Mouse (Mus musculus) midbrain, embryonic 16.5 days (tissue): ENCODE measurements at regions not wholly inside any gene's neighbourhood (a gene's known extent, or its start where the extent isn't known, plus 50 kb on each side); places are given as distances from the start of the nearest gene placed in this dataset.

ENCODE experiments used
- ATAC-seq: fragments of 200-750 bp; cut with Nextera tagmentation; 2 replicates; pipeline ENCODE4 v1.8.0; 2017; ENCODE audit warnings: moderate TSS enrichment
- H3K27ac ChIP-seq: fragments of 300-500 bp; sonication (generic); 2 replicates; pipeline ENCODE4 v1.5.1; 2014; ENCODE audit warnings: mild to moderate bottlenecking, low read length, mixed read lengths
- H3K27me3 ChIP-seq: fragments of 300-500 bp; sonication (generic); 2 replicates; pipeline ENCODE4 v1.6.1; 2014; ENCODE audit warnings: low read depth, low read length, mixed read lengths; ENCODE audit not compliant: control insufficient read depth, insufficient read depth
- H3K36me3 ChIP-seq: fragments of 300-500 bp; sonication (generic); 2 replicates; pipeline ENCODE4 v1.6.1; 2014; ENCODE audit warnings: mild to moderate bottlenecking, low read length, moderate library complexity, mixed read lengths; ENCODE audit not compliant: control insufficient read depth, insufficient read depth
- H3K4me1 ChIP-seq: fragments of 300-500 bp; sonication (generic); 2 replicates; pipeline ENCODE4 v1.6.1; 2014; ENCODE audit warnings: mild to moderate bottlenecking, low read length, mixed read lengths; ENCODE audit not compliant: control insufficient read depth, insufficient read depth
- H3K4me2 ChIP-seq: fragments of 300-500 bp; sonication (generic); 2 replicates; pipeline ENCODE4 v1.6.1; 2014; ENCODE audit warnings: mild to moderate bottlenecking, low read length, mixed read lengths
- H3K4me3 ChIP-seq: fragments of 300-500 bp; sonication (generic); 2 replicates; pipeline ENCODE4 v1.5.1; 2014; ENCODE audit warnings: low read depth, mild to moderate bottlenecking, low read length, moderate library complexity, mixed read lengths
- H3K9ac ChIP-seq: fragments of 300-500 bp; sonication (generic); 2 replicates; pipeline ENCODE4 v1.6.1; 2014; ENCODE audit warnings: low read depth, low read length, mixed read lengths
- H3K9me3 ChIP-seq: fragments of 300-500 bp; sonication (generic); replicated peaks from 2 replicates; pipeline ENCODE4 v1.6.1; 2014; ENCODE audit warnings: mild to moderate bottlenecking, low read length, mixed read lengths; ENCODE audit not compliant: control insufficient read depth, poor library complexity, severe bottlenecking
- WGBS: fragments of 180-500 bp; shearing (Covaris S2); extraction: QIAGEN DNeasy Blood & Tissue Kit; methylation state at CpG from one replicate; pipeline ENCODE4 v1.1.7; 2014; 5-methylcytosine and 5-hydroxymethylcytosine counted together

- ATAC-seq = no peak
- no peaks in the 10 kb centered on the region for H3K4me1 ChIP-seq
- WGBS = 89% methylated on average over 8 of the region's 8 CpGs
- H3K4me3 ChIP-seq = no peak overlapping the region
- no peaks in the 10 kb centered on the region for H3K9me3 ChIP-seq
- H3K27ac ChIP-seq = no peak overlapping the region
- no peaks in the 10 kb centered on the region for H3K36me3 ChIP-seq
- H3K9ac ChIP-seq = no peak overlapping the region
- no peaks in the 10 kb centered on the region for H3K27me3 ChIP-seq
- H3K4me2 ChIP-seq = no peak overlapping the region
These were observed 116.6 kb downstream of the Sec23ip start for GRCm38 (mm10) chr7:128861376-128861775.

- ATAC-seq = no peak
- H3K4me3 ChIP-seq = no peak overlapping the region
These were observed 124.1 kb downstream of the Sec23ip start for GRCm38 (mm10) chr7:128868799-128869198.

DNA sequence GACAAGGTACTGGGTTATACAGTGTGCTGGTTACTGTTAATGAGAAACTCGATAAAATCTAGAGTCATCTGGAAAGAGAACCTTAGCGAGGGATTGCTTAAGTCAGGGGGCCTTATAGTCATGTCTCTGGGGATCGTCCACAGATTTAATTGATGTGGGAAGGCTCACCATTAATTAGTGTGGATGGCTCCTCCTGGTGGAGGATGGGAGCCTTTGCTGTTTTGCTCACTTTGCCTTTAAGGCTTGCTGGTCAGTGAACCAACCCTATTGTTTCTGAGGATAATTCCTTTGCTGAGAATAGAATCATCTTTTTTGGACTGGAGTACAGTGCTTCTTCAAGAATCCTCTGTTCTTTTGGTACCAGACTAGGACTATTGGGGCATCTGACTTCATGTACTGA, 139.3 kb downstream of the Sec23ip start:
- no peak overlapping the region for H3K4me2 ChIP-seq
- H3K27me3 ChIP-seq = no peaks in the 10 kb centered on the region
- no peak for ATAC-seq
- H3K27ac ChIP-seq = no peak overlapping the region
- 68% methylated on average over 3 of the region's 3 CpGs for WGBS
- no peak overlapping the region for H3K9ac ChIP-seq
- H3K4me1 ChIP-seq = no peaks in the 10 kb centered on the region
- 0 out of 2 replicates have a peak, but pooled peaks cover 5% of the 10 kb centered on the region for H3K9me3 ChIP-seq
- H3K36me3 ChIP-seq = no peaks in the 10 kb centered on the region
- H3K4me3 ChIP-seq = no peak overlapping the region

More at GRCm38 (mm10) chr7:128868799-128869198, 124.1 kb downstream of the Sec23ip start:
- WGBS = 79% methylated on average over 2 of the region's 2 CpGs
- no peak overlapping the region for H3K27ac ChIP-seq
- no peaks in the 10 kb centered on the region for H3K36me3 ChIP-seq
- no peaks in the 10 kb centered on the region for H3K9me3 ChIP-seq
- no peak overlapping the region for H3K9ac ChIP-seq
- H3K4me1 ChIP-seq = no peaks in the 10 kb centered on the region
- H3K27me3 ChIP-seq = no peaks in the 10 kb centered on the region
- no peak overlapping the region for H3K4me2 ChIP-seq

- H3K36me3 ChIP-seq = no peaks in the 10 kb centered on the region
- H3K9me3 ChIP-seq = 0 out of 2 replicates have a peak, but pooled peaks cover 5% of the 10 kb centered on the region
- H3K4me2 ChIP-seq = no peak overlapping the region
- ATAC-seq = no peak
- no peaks in the 10 kb centered on the region for H3K27me3 ChIP-seq
- H3K4me3 ChIP-seq = no peak overlapping the region
- H3K4me1 ChIP-seq = no peaks in the 10 kb centered on the region
- H3K27ac ChIP-seq = no peak overlapping the region
- 48% methylated on average over 4 of the region's 4 CpGs for WGBS
- no peak overlapping the region for H3K9ac ChIP-seq
These were observed 140.8 kb downstream of the Sec23ip start for GRCm38 (mm10) chr7:128885551-128885950.

DNA sequence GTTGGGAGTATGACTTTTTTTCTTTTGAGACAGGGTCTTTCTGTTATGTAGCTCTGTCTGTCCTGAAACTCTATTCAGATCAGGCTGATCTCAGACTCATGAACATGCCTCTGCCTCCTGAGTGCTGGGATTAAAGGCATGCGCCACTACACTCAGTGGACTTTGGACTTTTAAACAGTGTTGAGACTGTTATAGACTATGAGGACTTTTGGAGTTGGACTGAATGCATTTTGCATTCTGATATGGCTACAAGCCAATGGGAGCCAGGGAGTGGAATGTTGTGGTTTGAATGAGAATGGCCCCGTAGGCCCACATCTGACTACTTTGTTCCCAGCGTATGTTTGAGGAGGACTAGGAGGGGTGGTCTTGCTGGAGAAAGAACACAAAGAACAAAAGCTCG, 165.4 kb downstream of the Sec23ip start:
- Histone ChIP-seq H3K4me2 (no peak overlapping the region), H3K4me1 (no peaks in the 10 kb centered on the region), H3K9me3 (no peaks in the 10 kb centered on the region), H3K4me3 (no peak overlapping the region), H3K9ac (no peak overlapping the region), H3K27ac (no peak overlapping the region), H3K36me3 (no peaks in the 10 kb centered on the region), H3K27me3 (no peaks in the 10 kb centered on the region)
- WGBS = 87% methylated on average over 4 of the region's 4 CpGs
- ATAC-seq = no peak

DNA sequence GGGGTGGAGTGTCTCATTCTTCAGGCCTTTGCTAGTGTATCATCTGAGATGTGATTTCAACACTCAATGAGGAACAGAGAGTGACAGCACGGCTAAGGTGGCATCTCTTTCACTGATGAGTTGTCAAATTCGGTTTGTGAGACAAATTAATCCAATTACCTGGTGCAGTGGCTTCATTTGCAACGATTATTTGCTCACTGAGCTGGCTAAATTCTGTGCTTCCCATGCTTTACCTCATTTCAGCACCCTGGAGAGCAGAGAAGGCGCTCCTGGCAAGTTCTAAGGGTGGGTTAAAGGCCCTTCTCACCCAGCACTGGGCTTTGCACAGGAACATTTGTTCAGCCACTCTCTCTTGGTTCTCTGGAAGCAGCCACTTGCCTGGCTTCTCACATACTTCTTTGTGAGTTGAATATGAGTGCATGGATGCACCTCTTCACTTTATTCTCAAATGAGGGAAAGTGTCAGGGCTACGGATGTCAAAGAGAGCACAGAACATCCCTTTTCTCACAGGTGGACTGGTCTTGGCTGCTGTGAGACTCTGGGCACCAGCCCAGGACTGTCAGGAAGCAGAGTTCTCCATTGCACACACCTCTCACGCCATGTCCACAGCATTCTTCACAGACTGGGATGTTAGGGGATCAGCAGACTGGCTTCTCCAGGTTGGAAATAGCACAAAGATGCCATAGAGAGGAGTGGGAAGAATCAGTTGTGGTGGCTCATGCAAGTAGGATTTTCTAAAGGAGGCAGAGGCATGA, 193.4 kb downstream of the Sec23ip start:
- no peak overlapping the region for H3K27ac ChIP-seq
- no peak overlapping the region for H3K4me2 ChIP-seq
- H3K4me1 ChIP-seq = no peaks in the 10 kb centered on the region
- no peaks in the 10 kb centered on the region for H3K9me3 ChIP-seq
- no peak overlapping the region for H3K4me3 ChIP-seq
- no peaks in the 10 kb centered on the region for H3K27me3 ChIP-seq
- WGBS = 36% methylated on average over 6 of the region's 6 CpGs
- no peak for ATAC-seq
- H3K9ac ChIP-seq = no peak overlapping the region
- H3K36me3 ChIP-seq = no peaks in the 10 kb centered on the region

DNA sequence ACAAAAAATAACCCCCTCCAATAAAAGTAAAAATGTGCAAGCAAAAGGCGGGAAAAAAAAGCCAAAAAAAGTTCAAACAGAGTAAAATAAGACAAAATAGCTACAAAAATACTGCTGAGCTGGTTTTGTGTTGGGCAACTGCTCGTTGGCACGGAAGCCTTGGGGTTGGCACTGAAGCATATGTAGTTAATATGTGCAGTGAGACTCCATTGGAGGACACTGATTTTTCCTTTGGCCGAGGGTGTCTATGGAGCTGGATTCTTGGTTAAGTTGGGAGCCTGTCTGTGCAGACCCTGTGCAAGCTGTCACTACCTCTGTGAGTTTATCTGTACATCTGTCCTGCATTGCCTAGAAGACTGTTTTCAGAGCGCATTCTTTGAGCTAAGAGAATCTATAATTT, 215.8 kb downstream of the Sec23ip start:
- no peaks in the 10 kb centered on the region for H3K4me1 ChIP-seq
- 92% methylated on average over 5 of the region's 5 CpGs for WGBS
- H3K4me2 ChIP-seq = no peak overlapping the region
- H3K36me3 ChIP-seq = no peaks in the 10 kb centered on the region
- ATAC-seq = no peak
- H3K4me3 ChIP-seq = no peak overlapping the region
- H3K9me3 ChIP-seq = no peaks in the 10 kb centered on the region; the same call in 1 of the 2 replicates
- no peaks in the 10 kb centered on the region for H3K27me3 ChIP-seq
- no peak overlapping the region for H3K9ac ChIP-seq
- H3K27ac ChIP-seq = no peak overlapping the region

DNA sequence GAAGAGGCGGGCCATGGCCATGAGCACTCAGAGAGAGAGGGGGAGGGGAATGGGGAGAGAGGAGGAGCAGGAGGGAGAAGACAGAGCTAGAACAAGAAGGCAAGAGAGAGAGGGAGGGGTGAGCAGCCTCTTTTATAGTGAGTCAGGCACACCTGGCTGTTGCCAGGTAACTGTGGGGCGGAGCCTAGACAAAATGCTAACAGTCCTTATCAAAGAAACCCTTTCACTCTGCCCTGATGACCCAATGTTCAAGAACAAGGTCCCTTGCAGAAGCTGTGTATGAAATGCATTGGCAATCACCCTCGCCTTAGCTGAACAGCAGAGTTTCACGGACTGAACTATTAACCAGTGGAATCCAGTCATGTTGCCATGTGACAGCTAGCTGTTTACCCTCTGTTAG, 235.2 kb downstream of the Sec23ip start:
- Histone ChIP-seq H3K27ac (no peak overlapping the region), H3K4me3 (no peak overlapping the region), H3K36me3 (no peaks in the 10 kb centered on the region), H3K27me3 (no peaks in the 10 kb centered on the region), H3K4me1 (no peaks in the 10 kb centered on the region), H3K9me3 (no peaks in the 10 kb centered on the region), H3K4me2 (no peak overlapping the region), H3K9ac (no peak overlapping the region)
- 83% methylated on average over 3 of the region's 4 CpGs for WGBS
- ATAC-seq = no peak

DNA sequence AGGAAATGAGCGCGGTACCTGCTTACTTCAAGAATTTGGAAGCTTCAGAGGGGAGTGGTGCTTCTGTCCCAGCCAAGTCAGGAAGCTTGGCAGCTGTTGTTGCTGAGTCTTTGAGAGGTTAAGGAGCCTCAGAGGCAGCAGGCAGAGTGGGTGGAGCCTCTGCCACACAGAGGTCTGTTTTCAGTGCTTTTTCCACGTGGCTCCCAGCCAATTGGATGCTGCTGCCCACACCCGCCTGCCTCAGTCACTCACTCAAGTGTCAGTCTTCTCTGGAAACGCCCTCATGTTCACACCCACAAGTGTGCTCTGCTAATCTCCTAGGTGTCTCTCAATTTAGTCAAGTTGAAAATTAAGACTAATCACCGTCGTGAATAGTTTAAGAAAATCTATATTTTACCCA, 236.1 kb downstream of the Sec23ip start:
- H3K9me3 ChIP-seq = no peaks in the 10 kb centered on the region
- H3K36me3 ChIP-seq = no peaks in the 10 kb centered on the region
- ATAC-seq = no peak
- H3K4me1 ChIP-seq = no peaks in the 10 kb centered on the region
- no peak overlapping the region for H3K4me2 ChIP-seq
- WGBS = 54% methylated on average over 7 of the region's 7 CpGs
- H3K27me3 ChIP-seq = no peaks in the 10 kb centered on the region
- H3K9ac ChIP-seq = no peak overlapping the region
- no peak overlapping the region for H3K4me3 ChIP-seq
- no peak overlapping the region for H3K27ac ChIP-seq
